Mouse (Mus musculus) E14TG2a.4 (cell line): Measurements from ENCODE around the gene Tmem178b.

ENCODE experiments used
- CTCF ChIP-seq: conservative IDR thresholded peaks from 2 replicates; pipeline ENCODE4 v1.5.1; 2014; ENCODE audit warnings: low read length
- NANOG ChIP-seq: IDR thresholded peaks from 2 replicates; pipeline ENCODE4 v1.6.1; 2014; ENCODE audit warnings: borderline replicate concordance, low read length, mixed read lengths
- POU5F1 ChIP-seq: IDR thresholded peaks from 2 replicates; pipeline ENCODE4 v1.6.1; 2014; ENCODE audit warnings: low read length, borderline replicate concordance

DNA sequence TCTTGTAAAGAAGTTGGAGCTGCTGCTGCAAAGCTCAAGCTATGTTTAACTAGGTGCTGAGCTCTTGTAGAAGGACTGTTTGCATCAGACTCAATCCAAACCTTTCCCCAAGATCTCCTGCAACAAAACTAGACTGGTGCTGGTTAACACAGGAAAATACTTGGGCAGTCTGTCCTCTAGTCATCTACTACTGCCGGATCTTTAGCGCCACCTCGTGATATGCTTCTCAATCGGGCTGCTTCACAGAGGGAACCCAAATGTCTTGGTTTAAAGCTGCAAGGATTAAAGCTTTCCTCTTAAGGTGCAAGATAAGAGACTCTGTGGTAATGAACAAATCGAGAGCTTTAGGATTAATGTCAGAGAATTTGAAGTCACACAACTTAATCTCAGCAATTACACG lies 430.3 kb downstream of the Tmem178b start:
- peak; percentile 27 for TF ChIP-seq CTCF
- TF ChIP-seq NANOG: no peak
- TF ChIP-seq POU5F1: no peak
